In genomic region chr10:127167614-127168192, GRCm38 (mm10) we compare ENCODE assay signal across 9 mouse cellular contexts. TPM values are rescaled to one million over a fixed set of nuclear protein-coding genes. Genes with fewer than 3 reads are reported as not detected.
A peak's percentile ranks its signal among the peaks of the same experiment; 100 is the strongest.
DNase-seq lines count a peak whose midpoint lies in the region; ATAC-seq and TF ChIP-seq lines count a peak whose summit lies in the region.
"Had no signal": no experiment of that assay in that cellular context is flagged by ENCODE, and none has a peak within 500 bp of the region (broad histone marks: within the 10 kb centered on the region; RNA-seq: fewer than 3 reads in every experiment).

No protein-coding gene starts in this region.

- DNase-seq in liver, adult 2 months (ENCODE audit: extremely low read depth, low read depth, low spot score), result peak; percentile 97
- no peak for DNase-seq in liver
- peak; percentile 59 for DNase-seq in brain, adult 2 months (ENCODE audit: low read depth, low spot score)
- DNase-seq in kidney, adult 11 months, result no peak
- no peak for DNase-seq in left cerebral cortex, adult 9 months (ENCODE audit: low spot score in 2 of 2)
- no peak for DNase-seq in left cerebral cortex, postnatal 10 days (ENCODE audit: extremely low spot score in 1 of 2, low spot score in 2 of 2)
- DNase-seq: heart, postnatal 36 days had no signal

- H3K4me1 ChIP-seq in liver, adult 2 months (ENCODE audit: control insufficient read depth, insufficient read depth, low read length), result peaks cover 17% of the 10 kb centered on the region
- H3K4me1 ChIP-seq in intestine, embryonic 15.5 days (replicated peaks), result peaks cover 25% of the 10 kb centered on the region
- H3K4me1 ChIP-seq in neural tube, embryonic 13.5 days (replicated peaks), result peaks cover 49% of the 10 kb centered on the region

- peaks cover 10% of the 10 kb centered on the region; the same call in 1 of the 2 replicates for H3K79me2 ChIP-seq in liver, adult 2 months (ENCODE audit: control insufficient read depth, insufficient read depth, low read length)

- H3K4me3 ChIP-seq in liver, adult 2 months (ENCODE audit: insufficient read depth, low read depth, low read length), result peak overlapping the region; percentile 2; the same call in 1 of the 2 replicates
- peak overlapping the region; percentile 66 for H3K4me3 ChIP-seq in intestine, embryonic 15.5 days (replicated peaks)
- H3K4me3 ChIP-seq in neural tube, embryonic 13.5 days, result peak overlapping the region; percentile 83; the same call in 1 of the 2 replicates

- H3K27ac ChIP-seq in liver, adult 2 months (replicated peaks; ENCODE audit: insufficient read depth, low read depth, low read length), result peak overlapping the region; percentile 98
- peak overlapping the region; percentile 65 for H3K27ac ChIP-seq in intestine, embryonic 15.5 days
- H3K27ac ChIP-seq in neural tube, embryonic 13.5 days (replicated peaks), result no peak overlapping the region

- intact Hi-C loops in left cerebral cortex, postnatal 10 days (cut with DNase I), result no loop called here

- no peaks in the 10 kb centered on the region for H3K9me3 ChIP-seq in intestine, embryonic 15.5 days
- H3K9me3 ChIP-seq in neural tube, embryonic 13.5 days, result no peaks in the 10 kb centered on the region

- no peak for TF ChIP-seq CTCF in liver, adult 2 months (IDR thresholded peaks at IDR 0.05; ENCODE audit: low read depth, low read length)

- H3K36me3 ChIP-seq in liver, adult 2 months (ENCODE audit: control insufficient read depth, insufficient read depth, low read length), result peaks cover 8% of the 10 kb centered on the region; the same call in 1 of the 2 replicates
- H3K36me3 ChIP-seq in intestine, embryonic 15.5 days, result no peaks in the 10 kb centered on the region; the same call in 1 of the 2 replicates
- peaks cover 32% of the 10 kb centered on the region for H3K36me3 ChIP-seq in neural tube, embryonic 13.5 days

- 0 out of 2 replicates have a peak, but pooled peaks have one; percentile 31 for TF ChIP-seq POLR2A in liver, adult 2 months (IDR thresholded peaks at IDR 0.05; ENCODE audit: extremely low read depth, insufficient read depth, low read length)

- H3K4me2 ChIP-seq in intestine, embryonic 15.5 days (replicated peaks), result peak overlapping the region; percentile 99
- H3K4me2 ChIP-seq in neural tube, embryonic 13.5 days, result peak overlapping the region; percentile 95

- peak overlapping the region; percentile 95 for H3K9ac ChIP-seq in liver, adult 2 months (ENCODE audit: low read depth, low read length)
- peak overlapping the region; percentile 62; the same call in 1 of the 2 replicates for H3K9ac ChIP-seq in intestine, embryonic 15.5 days
- peak overlapping the region; percentile 98; the same call in 1 of the 2 replicates for H3K9ac ChIP-seq in neural tube, embryonic 13.5 days

- WGBS in liver, adult 2 months, result 11% methylated on average over 10 of the region's 10 CpGs
- WGBS in intestine, embryonic 15.5 days, result 21% methylated on average over 10 of the region's 10 CpGs
- 50% methylated on average over 10 of the region's 10 CpGs for WGBS in neural tube, embryonic 13.5 days

- ATAC-seq in intestine, embryonic 15.5 days, result no peak
- no peak for ATAC-seq in neural tube, embryonic 13.5 days (ENCODE audit: low read depth)

- H3K27me3 ChIP-seq in liver, adult 2 months (ENCODE audit: control insufficient read depth, insufficient read depth, low read length), result no peaks in the 10 kb centered on the region
- H3K27me3 ChIP-seq in intestine, embryonic 15.5 days (replicated peaks), result peaks cover 34% of the 10 kb centered on the region
- H3K27me3 ChIP-seq in neural tube, embryonic 13.5 days, result peaks cover 73% of the 10 kb centered on the region

RNA-seq across cellular contexts. Expression of gene B4galnt1, which starts 2.7 kb away (rescaled TPM):
- 21.9 and 36.3 TPM in 2 replicates for total RNA-seq in liver, adult 2 months (2014; rRNA removed)
- polyA plus RNA-seq in liver, adult 2 months (2012; rRNA removed), result 85.0 and 89.8 TPM in 2 replicates
- polyA plus RNA-seq in intestine, embryonic 15.5 days (2015; fragmentation: Nextera tagmentation; extraction: Ambion mirVana), result 52.5 and 55.2 TPM in 2 replicates
- polyA plus RNA-seq in neural tube, embryonic 13.5 days (2015; fragmentation: Nextera tagmentation; extraction: Ambion mirVana), result 45.0 and 45.1 TPM in 2 replicates
- 100 to 1,000 TPM; 105 to 107 TPM for total RNA-seq in left cerebral cortex, postnatal 10 days (2021)

RNA-seq across cellular contexts. Expression of gene Slc26a10, which starts 12.7 kb away (rescaled TPM):
- total RNA-seq in liver, adult 2 months (2014; rRNA removed), result 1.3 and 3.1 TPM in 2 replicates
- 4.1 and 5.8 TPM in 2 replicates for polyA plus RNA-seq in liver, adult 2 months (2012; rRNA removed)
- 0.98 and 1.1 TPM in 2 replicates for polyA plus RNA-seq in intestine, embryonic 15.5 days (2015; fragmentation: Nextera tagmentation; extraction: Ambion mirVana)
- 0.83 and 0.93 TPM in 2 replicates for polyA plus RNA-seq in neural tube, embryonic 13.5 days (2015; fragmentation: Nextera tagmentation; extraction: Ambion mirVana)
- total RNA-seq in left cerebral cortex, postnatal 10 days (2021), result 1 to 10 TPM; 1.0 to 1.2 TPM

RNA-seq across cellular contexts. Expression of gene Arhgef25, which starts 22.2 kb away (rescaled TPM):
- total RNA-seq in liver, adult 2 months (2014; rRNA removed), result 0.83 and 0.87 TPM in 2 replicates
- 0.91 and 1.4 TPM in 2 replicates for polyA plus RNA-seq in liver, adult 2 months (2012; rRNA removed)
- 46.8 and 50.4 TPM in 2 replicates for polyA plus RNA-seq in intestine, embryonic 15.5 days (2015; fragmentation: Nextera tagmentation; extraction: Ambion mirVana)
- polyA plus RNA-seq in neural tube, embryonic 13.5 days (2015; fragmentation: Nextera tagmentation; extraction: Ambion mirVana), result 38.1 and 42.0 TPM in 2 replicates
- total RNA-seq in left cerebral cortex, postnatal 10 days (2021), result 10 to 100 TPM; 65.2 to 69.1 TPM

RNA-seq across cellular contexts. Expression of gene Dtx3, which starts 27.8 kb away (rescaled TPM):
- 1.5 and 1.8 TPM in 2 replicates for total RNA-seq in liver, adult 2 months (2014; rRNA removed)
- 5.2 and 10.0 TPM in 2 replicates for polyA plus RNA-seq in liver, adult 2 months (2012; rRNA removed)
- 70.6 and 75.4 TPM in 2 replicates for polyA plus RNA-seq in intestine, embryonic 15.5 days (2015; fragmentation: Nextera tagmentation; extraction: Ambion mirVana)
- 188 and 221 TPM in 2 replicates for polyA plus RNA-seq in neural tube, embryonic 13.5 days (2015; fragmentation: Nextera tagmentation; extraction: Ambion mirVana)
- 100 to 1,000 TPM; 182 to 185 TPM for total RNA-seq in left cerebral cortex, postnatal 10 days (2021)

RNA-seq across cellular contexts. Expression of gene Pip4k2c, which starts 43.7 kb away (rescaled TPM):
- 8.9 and 10.7 TPM in 2 replicates for total RNA-seq in liver, adult 2 months (2014; rRNA removed)
- 13.0 and 13.9 TPM in 2 replicates for polyA plus RNA-seq in liver, adult 2 months (2012; rRNA removed)
- 33.7 and 35.0 TPM in 2 replicates for polyA plus RNA-seq in intestine, embryonic 15.5 days (2015; fragmentation: Nextera tagmentation; extraction: Ambion mirVana)
- polyA plus RNA-seq in neural tube, embryonic 13.5 days (2015; fragmentation: Nextera tagmentation; extraction: Ambion mirVana), result 20.2 and 20.7 TPM in 2 replicates
- total RNA-seq in left cerebral cortex, postnatal 10 days (2021), result 10 to 100 TPM; 42.2 to 47.4 TPM

Comparison
In these comparisons a context has a peak if more than half of its experiments do, and no peak if none do; other contexts are left out.
1. DNase-seq: peak in liver, adult 2 months (single experiment) and brain, adult 2 months (single experiment); none in liver (single experiment), kidney, adult 11 months (single experiment), left cerebral cortex, adult 9 months (0 of 2) and left cerebral cortex, postnatal 10 days (0 of 2).
2. H3K4me3 ChIP-seq: peak in every context shown above with its lines; median percentile 83 in neural tube, embryonic 13.5 days; 66 in intestine, embryonic 15.5 days; 2 in liver, adult 2 months.
3. RNA of gene Arhgef25, which starts 22.2 kb away (polyA plus RNA-seq): 46.8 to 50.4 TPM in intestine, embryonic 15.5 days and 38.1 to 42.0 TPM in neural tube, embryonic 13.5 days; 0.91 to 1.4 TPM in liver, adult 2 months; every median in the first group is over 10 times any median in the second.
4. Peak in every context shown above with its lines, with median percentiles within 50 percentile points of each other: H3K9ac ChIP-seq.